Mouse (Mus musculus): ENCODE measurements at regions not wholly inside any gene's neighbourhood (a gene's known extent, or its start where the extent isn't known, plus 50 kb on each side); places are given as distances from the start of the nearest gene placed in this dataset.
A peak's percentile ranks its signal among the peaks of the same experiment; 100 is the strongest.

- no peak for DNase-seq
Measured at GRCm38 (mm10) chr8:116452806-116453205, 52.0 kb upstream of the Dynlrb2 start.

- DNase-seq: no peak
Measured at GRCm38 (mm10) chr8:116451397-116451796, 53.4 kb upstream of the Dynlrb2 start.

GRCm38 (mm10) chr8:116447452-116447851, 57.3 kb upstream of the Dynlrb2 start:
- no peak for DNase-seq

GRCm38 (mm10) chr8:116442827-116443226, 61.9 kb upstream of the Dynlrb2 start:
- DNase-seq: no peak

- DNase-seq: peak; percentile 63
Measured at GRCm38 (mm10) chr8:116438895-116439294, 65.9 kb upstream of the Dynlrb2 start.

- DNase-seq: peak; percentile 6
Measured at GRCm38 (mm10) chr8:116435268-116435980, 69.3 kb upstream of the Dynlrb2 start.

GRCm38 (mm10) chr8:116430051-116430450, 74.7 kb upstream of the Dynlrb2 start:
- DNase-seq: no peak

- no peak for DNase-seq
Measured at GRCm38 (mm10) chr8:116429649-116430048, 75.1 kb upstream of the Dynlrb2 start.

GRCm38 (mm10) chr8:116422826-116423225, 81.9 kb upstream of the Dynlrb2 start:
- no peak for DNase-seq

- DNase-seq: no peak
Measured at GRCm38 (mm10) chr8:116412703-116413102, 92.1 kb upstream of the Dynlrb2 start.

GRCm38 (mm10) chr8:116410041-116410440, 94.7 kb upstream of the Dynlrb2 start:
- no peak for DNase-seq

GRCm38 (mm10) chr8:116409011-116409410, 95.8 kb upstream of the Dynlrb2 start:
- no peak for DNase-seq

GRCm38 (mm10) chr8:116404571-116404970, 100.2 kb upstream of the Dynlrb2 start:
- no peak for DNase-seq

- no peak for DNase-seq
Measured at GRCm38 (mm10) chr8:116403366-116403765, 101.4 kb upstream of the Dynlrb2 start.

GRCm38 (mm10) chr8:116399452-116399851, 105.3 kb upstream of the Dynlrb2 start:
- DNase-seq: no peak

GRCm38 (mm10) chr8:116398565-116399205, 106.1 kb upstream of the Dynlrb2 start:
- DNase-seq: no peak

GRCm38 (mm10) chr8:116385193-116385955, 119.4 kb upstream of the Dynlrb2 start:
- no peak for DNase-seq

GRCm38 (mm10) chr8:116384418-116385089, 120.2 kb upstream of the Dynlrb2 start:
- DNase-seq: no peak

- no peak for DNase-seq
Measured at GRCm38 (mm10) chr8:116383495-116384417, 121.0 kb upstream of the Dynlrb2 start.

GRCm38 (mm10) chr8:116383036-116383435, 121.7 kb upstream of the Dynlrb2 start:
- no peak for DNase-seq

- DNase-seq: no peak
Measured at GRCm38 (mm10) chr8:116380601-116381000, 124.2 kb upstream of the Dynlrb2 start.

GRCm38 (mm10) chr8:116379851-116380250, 124.9 kb upstream of the Dynlrb2 start:
- DNase-seq: no peak
